Mouse (Mus musculus): Measurements from ENCODE around the gene Zzz3.

Zzz3 gene

GRCm38 (mm10) chr3:152494667-152495360 lies 99.5 kb downstream of the Zzz3 start:
- no peak for DNase-seq (ENCODE audit: low spot score in 2 of 2)

- DNase-seq (ENCODE audit: low spot score in 2 of 2) = no peak
Observed at GRCm38 (mm10) chr3:152495415-152495898, 100.2 kb downstream of the Zzz3 start.

- no peak for DNase-seq (ENCODE audit: low spot score in 2 of 2)
Observed at GRCm38 (mm10) chr3:152497084-152497483, 101.8 kb downstream of the Zzz3 start.

- no peak for DNase-seq (ENCODE audit: low spot score in 2 of 2)
Observed at GRCm38 (mm10) chr3:152497842-152498241, 102.6 kb downstream of the Zzz3 start.

GRCm38 (mm10) chr3:152498968-152499696 lies 103.9 kb downstream of the Zzz3 start:
- no peak for DNase-seq (ENCODE audit: low spot score in 2 of 2)

GRCm38 (mm10) chr3:152507900-152508299 lies 112.6 kb downstream of the Zzz3 start:
- DNase-seq (ENCODE audit: low spot score in 2 of 2) = no peak

GRCm38 (mm10) chr3:152508419-152508993 lies 113.2 kb downstream of the Zzz3 start:
- no peak for DNase-seq (ENCODE audit: low spot score in 2 of 2)

- DNase-seq (ENCODE audit: low spot score in 2 of 2) = no peak
Observed at GRCm38 (mm10) chr3:152509268-152509667, 114.0 kb downstream of the Zzz3 start.
